Mouse (Mus musculus): ENCODE data around the gene Bcar3.

Bcar3 gene

DNA sequence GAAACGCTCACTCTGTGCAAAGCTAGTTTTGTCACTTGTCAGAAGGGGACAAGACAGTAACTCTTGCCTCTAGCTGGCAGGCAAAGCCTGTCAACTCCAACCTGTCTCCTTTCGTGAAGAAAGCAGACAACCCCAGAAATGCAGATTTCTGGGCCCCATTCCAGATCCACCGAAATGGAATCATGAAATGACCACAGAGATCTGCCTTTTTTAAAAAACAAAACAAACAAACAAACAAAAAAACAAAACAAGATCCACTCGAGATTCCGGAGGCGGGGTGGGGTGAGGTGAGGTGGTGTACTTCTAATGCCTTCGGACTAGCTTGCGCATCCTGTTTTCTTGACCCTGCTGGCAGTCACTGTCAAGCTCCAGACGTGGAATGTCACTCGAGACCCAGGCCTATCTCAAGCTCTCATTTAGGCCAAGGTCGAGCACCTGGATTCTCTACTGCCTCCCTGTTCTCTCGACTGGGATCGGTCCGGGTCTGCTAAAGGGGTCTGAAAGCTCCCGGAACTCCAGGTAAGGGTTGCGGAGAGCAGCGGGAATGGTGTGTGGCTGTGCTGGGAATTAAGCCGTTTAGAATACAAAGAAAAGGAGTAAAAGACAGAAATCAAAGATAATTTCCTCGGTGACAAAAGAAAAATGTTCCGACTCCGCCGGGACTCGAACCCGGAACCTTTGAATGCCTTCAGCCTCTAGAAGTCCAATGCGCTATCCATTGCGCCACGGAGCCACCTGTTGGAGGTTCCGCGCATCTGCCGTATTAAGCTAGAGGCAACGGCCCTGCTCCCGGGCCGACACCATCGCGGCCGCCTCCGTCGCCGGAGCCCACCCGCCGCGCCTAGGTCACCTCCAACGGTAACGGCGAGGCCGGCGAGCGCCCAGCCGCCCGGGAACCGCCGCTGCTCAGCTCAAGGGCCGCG lies 1.4 kb upstream of the Bcar3 start:
- DNase-seq: peak; percentile 92

DNA sequence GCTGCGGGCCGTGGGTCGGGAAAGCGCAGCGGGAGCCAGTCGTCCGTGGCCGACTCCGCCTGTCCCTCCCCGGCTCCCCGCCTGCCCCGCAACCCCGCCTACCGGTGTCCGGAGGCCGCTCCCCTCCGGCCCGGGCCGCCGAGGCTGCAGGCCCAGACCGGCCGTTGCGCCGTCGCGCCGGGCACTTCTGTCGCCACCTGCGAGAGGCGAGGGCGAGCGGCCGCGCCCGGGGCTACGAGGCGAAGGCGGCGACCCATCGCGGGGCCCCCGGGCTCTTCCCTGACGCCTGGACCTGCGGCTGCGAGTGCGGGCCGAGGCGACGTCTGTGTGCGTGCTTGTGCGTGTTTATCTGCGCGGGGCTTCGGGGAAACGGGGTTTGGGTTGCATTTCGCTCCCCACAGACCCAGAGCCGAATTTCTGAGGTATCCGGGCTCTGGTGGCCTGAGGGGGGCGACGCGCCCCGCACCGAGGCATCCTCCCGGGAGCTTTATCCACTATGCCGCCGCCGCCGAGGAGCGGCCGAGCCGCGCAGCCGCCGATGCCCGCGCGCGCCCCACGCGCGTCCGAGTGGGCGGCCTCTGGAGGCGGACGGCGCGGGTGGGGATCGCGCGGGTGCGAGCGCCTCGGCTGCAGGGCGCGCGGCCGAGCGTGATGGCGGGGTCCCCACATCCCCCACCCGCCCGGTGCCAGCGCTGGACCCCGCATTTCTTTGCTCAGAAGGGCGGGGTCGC lies 548 bp upstream of the Bcar3 start:
- no peak for DNase-seq

DNA sequence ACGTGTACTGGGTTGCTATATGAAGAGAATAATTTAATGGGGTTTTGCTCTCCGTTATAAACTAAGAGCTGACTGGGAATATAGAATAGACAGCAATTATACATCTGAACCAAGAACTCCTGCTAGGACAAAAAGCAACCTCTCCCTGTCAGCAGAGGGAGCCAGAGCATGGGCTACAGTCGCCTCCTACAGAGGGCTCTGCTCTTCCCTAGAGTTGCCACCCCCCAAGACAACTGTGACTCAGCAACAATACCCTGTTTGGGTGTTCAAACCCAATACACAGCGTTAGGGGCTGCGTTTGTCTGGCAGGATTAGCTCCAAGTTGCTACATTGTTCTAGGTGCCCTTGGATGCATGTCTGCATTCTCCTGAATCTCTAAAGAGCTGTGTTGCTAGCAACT lies 1.6 kb downstream of the Bcar3 start:
- peak; percentile 24 for DNase-seq

GRCm38 (mm10) chr3:122296979-122297378 lies 3.0 kb downstream of the Bcar3 start:
- no peak for DNase-seq

DNA sequence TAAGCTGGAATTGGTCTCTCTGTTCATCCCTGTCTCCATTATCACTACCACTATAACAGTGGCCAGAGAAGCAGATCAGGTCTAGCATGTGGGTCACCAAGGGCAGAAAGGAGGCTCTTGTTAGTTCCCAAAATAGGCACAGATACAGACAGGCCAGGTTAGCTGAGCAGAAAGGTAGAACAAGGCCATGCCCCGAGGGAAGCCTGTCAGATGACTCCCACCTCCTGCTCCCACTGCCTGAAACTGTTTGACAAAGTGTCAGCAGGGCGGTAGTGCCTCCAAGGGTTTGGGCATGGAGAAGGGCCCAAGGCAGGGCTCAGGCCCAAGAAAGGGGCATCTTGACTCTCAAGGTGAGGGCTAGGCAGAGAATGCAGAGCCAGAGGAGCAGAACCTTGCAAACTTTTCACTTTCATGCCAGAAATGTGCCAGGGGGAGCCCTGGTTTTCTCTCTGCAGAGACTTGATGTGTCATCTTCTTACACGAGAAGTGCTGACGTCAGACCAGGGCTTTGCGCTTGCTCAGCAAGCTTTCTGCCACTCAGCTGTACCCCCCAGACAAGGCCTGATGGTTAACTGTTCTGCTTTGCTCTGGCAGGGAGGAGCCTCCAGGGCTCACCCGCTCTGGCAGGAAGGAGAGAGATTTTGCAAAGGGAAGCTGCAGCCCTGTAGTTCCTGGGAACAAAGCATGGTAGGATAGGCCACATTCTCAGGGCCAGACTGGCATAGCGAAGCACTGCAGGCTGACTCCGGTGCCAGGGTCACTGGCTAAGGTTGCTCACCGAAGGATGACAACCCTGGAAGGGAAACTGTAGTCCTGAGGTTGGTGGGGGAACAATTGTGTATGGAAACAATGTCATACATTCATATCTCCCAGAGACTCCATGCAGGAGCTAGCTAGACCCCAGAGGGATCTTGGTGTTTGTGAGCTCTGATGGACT lies 7.3 kb downstream of the Bcar3 start:
- DNase-seq: peak; percentile 48

DNA sequence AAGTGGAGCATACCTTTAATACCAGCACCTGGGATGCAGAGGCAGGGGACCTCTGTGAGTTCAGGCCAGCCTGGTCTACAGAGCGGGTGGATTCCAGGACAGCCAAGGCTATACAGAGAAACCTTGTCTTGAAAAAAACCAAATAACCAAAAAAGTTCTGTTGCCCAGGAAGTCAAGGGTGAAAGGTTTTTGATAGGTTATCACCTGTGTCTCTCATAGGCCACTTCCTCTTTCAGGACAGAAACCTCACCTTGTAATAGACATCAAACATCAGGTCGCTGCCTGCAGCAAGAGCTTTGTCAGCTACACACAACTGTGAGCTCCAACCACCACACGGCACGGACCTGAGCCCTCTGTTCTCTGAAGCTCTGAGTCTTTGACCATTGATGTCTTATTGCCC lies 10.6 kb downstream of the Bcar3 start:
- DNase-seq: no peak

DNA sequence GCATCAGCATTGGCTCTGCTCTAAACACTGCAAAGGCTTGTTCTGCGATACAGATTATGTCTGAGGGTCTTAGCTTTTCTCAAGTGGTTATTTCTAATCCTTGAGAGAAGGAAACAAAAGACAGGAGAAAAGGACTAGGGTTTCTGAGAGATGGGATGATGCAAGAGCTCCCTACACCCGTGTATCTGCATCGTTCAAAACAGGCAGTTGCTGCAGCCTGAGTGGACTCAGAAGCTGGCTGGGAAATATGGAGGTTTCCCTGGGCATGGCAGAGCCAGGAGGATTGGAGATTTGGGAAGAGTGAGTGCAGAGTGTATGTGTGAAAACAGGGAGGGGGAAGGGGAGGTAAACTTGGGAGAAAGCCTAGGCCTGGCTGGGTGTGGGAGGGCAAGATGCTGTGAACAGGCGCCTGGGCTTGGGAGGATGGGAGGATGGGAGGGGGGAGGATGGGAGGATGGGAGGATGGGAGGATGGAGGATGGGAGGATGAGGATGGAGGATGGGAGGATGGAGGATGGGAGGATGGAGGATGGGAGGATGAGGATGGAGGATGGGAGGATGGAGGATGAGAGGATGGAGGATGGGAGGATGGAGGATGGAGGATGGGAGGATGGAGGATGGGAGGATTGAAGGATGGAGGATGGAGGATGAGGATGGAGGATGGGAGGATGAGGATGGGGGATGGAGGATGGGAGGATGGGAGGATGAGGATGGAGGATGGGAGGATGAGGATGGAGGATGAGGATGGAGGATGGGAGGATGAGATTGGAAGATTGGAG lies 14.1 kb downstream of the Bcar3 start:
- no peak for DNase-seq

- DNase-seq: no peak
Measured at GRCm38 (mm10) chr3:122308981-122309380, 15.0 kb downstream of the Bcar3 start.

DNA sequence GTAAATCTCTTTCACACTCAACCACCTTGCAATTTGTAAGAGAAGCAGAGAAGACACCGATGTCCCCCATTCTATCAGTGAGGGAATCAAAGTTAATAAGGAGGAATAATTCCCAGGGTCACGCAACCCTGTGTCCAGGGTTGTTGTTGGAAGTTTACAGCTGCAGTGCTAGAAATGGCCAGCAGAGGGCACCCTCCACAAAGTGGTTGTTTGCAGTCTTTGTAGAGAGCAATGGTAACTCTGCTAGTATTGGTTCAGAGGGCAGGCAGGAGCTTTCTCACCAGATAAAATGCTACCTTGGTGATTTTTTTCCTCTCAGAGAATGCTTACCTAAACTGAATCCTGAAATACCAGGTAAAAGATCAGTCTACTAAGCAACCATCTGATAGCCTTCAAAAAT lies 18.1 kb downstream of the Bcar3 start:
- DNase-seq: peak; percentile 68

DNA sequence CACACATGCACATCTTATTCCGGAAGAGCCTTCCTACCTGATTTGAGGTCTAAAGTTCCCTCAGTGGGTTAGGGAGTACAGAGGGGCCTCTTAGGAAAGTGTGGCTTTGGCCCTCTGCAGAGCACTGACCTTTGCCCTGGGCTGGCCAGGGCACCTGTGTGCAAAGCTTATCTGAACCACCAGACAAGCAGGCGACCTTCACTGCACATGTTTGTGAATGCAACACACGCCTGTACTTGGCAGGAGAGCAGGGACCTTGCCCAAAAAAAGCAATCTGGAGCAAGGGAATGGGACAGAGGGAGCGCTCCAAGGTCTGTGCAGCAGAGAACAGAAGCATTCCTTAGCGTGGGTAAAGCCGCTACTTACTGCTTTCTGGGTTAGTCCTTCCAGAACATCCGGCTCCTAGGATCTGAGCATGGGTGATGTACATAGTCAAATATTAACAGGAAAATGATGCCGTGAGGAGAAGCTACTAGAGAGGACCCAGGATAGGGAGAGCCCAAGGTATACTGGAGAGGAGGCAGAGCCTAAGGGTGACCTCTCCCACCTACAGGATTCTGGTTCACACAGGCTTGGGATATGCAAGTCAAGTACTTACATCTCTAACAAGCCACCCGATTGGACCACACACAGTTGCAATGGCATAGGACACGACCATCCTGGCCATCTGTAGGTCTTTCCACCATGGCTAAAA lies 19.1 kb downstream of the Bcar3 start:
- DNase-seq: peak; percentile 19

- no peak for DNase-seq
Measured at GRCm38 (mm10) chr3:122313936-122314335, 20.0 kb downstream of the Bcar3 start.

DNA sequence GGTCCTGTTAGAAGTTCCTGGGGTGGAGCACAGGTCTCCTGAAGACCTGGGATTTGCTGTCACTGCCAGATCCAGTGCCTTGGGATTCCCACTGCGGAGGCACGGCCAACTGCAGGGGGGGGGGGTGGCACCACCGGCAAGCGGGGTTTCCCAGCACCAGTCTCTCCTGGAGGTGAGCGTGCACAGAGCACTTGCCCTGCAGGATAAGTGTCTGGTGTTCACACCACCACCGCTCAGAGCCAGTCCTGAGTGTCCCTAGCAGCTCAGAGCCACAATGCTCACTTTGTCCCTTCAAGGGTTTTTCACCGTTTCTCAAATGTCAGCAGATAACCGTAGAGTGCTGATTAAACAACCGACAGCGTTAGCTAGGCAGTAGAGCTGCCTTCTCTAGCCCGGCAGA lies 22.7 kb downstream of the Bcar3 start:
- DNase-seq: no peak

DNA sequence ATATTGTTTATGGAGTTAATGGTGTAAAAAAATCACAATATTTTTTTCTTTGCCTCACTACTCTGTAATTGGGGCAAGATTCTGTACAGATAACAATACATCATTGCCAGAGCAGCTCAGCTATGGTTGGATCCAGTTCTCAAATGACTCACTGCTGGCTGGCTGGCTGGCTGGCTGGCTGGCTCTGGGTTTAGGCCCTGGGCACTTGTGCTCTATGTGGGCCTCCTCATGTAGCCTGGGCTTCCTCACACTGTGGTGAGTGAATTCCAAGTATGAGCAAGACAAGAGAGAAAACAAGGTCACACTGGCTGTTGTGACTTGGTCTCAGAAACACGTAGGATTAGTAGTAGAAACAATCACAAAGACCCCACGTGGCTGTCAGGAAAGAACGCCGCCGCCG lies 23.4 kb downstream of the Bcar3 start:
- no peak for DNase-seq

DNA sequence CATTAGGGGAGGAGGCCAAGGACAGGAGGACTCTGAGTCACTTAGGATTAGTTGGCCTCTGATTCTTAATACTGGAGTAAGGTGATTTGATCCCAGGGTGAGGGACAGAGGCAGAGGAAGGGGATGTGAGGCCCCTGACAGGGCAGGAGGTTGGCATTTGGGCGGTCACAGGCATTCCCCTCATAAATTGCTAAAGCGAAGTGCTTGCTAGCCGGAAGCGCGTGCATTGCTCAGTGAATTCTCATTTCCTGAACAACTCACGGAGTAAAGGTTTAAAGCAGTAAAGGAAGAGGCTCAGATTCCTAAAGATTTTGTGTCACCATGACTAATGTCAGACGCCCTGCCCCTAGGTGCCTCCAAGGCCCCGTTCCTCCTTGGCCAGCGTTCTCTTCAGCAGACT lies 28.3 kb downstream of the Bcar3 start:
- DNase-seq: no peak

DNA sequence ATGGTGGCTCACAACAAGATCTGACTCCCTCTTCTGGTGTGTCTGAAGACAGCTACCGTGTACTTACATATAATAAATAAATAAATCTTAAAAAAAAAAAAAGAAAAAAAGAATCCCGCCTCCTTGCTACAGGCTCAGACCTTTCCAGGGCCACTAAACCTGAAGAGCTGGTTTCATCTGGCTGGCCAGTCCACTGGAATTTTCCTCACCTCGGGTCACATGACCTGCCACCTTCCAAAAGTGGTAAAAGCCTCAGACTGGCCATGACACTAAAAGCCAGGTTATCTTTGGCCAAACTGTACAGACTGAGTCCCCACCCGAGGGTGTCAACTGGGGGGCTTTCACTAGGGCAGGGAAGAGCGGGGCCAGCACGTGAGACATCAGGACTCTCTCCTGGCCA lies 29.9 kb downstream of the Bcar3 start:
- DNase-seq: peak; percentile 65

GRCm38 (mm10) chr3:122324528-122324927 lies 30.6 kb downstream of the Bcar3 start:
- peak; percentile 34 for DNase-seq

DNA sequence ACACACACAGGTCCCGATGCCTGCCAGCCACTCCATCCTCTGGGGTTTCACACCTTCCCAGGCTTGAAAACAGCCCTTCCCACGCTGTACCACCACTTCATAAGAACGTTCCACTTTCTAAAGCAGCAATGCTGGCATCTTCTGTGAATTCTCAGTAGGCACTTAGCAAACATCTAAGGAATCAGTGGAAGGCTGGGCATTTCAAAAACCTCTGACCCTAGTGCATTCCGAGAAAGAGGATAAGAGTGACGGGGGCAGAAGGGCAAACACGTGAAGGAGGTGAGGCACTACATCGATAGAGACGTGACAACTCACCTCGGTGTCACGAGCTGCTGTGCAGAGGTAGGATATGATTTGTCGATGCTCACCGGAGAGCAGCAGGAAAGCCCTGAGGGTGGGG lies 36.5 kb downstream of the Bcar3 start:
- DNase-seq: no peak

GRCm38 (mm10) chr3:122333493-122333892 lies 39.6 kb downstream of the Bcar3 start:
- DNase-seq: no peak

DNA sequence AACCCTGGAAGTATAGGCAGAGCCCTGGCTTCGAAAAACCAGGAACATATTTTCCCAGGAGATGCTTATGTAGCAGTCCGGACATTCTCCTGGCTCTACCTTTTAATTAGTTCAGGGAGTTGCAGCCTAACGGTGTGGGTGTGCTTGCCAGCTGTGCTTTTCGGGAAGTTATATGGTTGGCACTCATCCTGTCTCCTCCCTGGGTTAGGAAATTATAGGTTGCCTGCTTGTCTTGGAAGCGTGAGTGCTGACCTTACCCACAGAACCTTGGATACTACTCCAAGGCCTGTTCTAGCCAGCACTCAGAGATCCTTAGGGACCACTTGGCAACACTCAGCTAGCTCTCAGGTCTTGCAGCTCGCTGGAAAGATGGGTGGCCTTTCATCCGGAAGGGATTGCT lies 40.0 kb downstream of the Bcar3 start:
- no peak for DNase-seq

DNA sequence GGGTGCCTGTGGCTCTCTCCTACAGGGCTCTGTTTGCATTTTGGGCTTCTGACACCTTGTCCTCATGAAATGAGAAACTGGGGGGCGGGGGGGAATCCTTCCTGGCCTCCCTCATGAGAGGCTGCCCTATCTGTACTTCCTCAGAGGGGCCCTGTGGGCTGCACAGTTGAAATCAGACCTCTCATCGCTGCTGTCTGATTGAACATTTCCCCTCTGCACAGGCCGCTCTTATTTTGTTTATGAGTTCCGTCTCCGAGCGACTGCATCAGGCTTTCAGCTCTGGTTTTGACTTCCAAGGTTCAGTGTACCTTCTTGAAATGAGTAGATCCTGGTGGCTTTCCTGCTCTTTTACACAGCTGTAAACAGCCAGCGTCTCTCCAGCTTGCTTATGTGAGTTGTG lies 40.4 kb downstream of the Bcar3 start:
- DNase-seq: no peak

- DNase-seq: no peak
Measured at GRCm38 (mm10) chr3:122336030-122336429, 42.1 kb downstream of the Bcar3 start.

DNA sequence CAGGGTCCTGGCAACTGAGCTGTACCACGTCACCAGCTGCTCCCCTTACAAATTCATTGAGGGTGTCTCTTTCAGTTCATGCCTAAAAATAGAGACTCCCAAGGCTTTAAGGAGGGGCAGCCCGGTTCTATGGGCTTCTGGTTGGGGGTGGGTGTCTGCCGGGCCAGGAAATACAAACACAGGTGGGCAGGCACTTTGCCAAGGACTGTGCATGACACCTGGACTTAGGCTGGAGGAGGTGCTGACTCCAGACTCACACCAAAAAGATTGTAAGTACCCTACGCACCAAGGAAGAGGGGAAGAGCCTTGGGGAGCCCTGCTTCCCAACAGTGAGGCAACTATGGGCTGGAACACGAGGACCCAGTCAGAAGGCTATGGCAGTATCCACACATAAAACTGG lies 44.1 kb downstream of the Bcar3 start:
- no peak for DNase-seq

All from kidney, adult 11 months (tissue).